Mouse (Mus musculus) embryonic fibroblast, embryonic 13.5 days (primary cell): ENCODE measurements around the gene Akap9. TPM values are rescaled to one million over a fixed set of nuclear protein-coding genes. Genes with fewer than 3 reads are reported as not detected.
"Not testable (repeated sequence)": the region's sequence is repeated elsewhere in the genome, so short reads cannot be mapped to it uniquely, and the experiment has no call there.

ENCODE experiments used
- H3K27ac ChIP-seq: 2 replicates; pipeline ENCODE4 v1.5.1; 2012; ENCODE audit warnings: low read length, control low read depth, inconsistent platforms; ENCODE audit not compliant: insufficient read depth
- H3K4me1 ChIP-seq: 2 replicates; pipeline ENCODE4 v1.6.1; 2011; ENCODE audit warnings: low read length; ENCODE audit not compliant: control insufficient read depth, insufficient read depth
- H3K4me3 ChIP-seq: 2 replicates; pipeline ENCODE4 v1.5.1; 2011; ENCODE audit warnings: mild to moderate bottlenecking, control low read depth, low read length; ENCODE audit not compliant: insufficient read depth
- CTCF ChIP-seq: IDR thresholded peaks from 2 replicates; pipeline ENCODE4 v1.5.1; 2011; ENCODE audit warnings: mild to moderate bottlenecking, control low read depth, low read length, moderate library complexity, borderline replicate concordance; ENCODE audit not compliant: insufficient read depth
- POLR2A ChIP-seq: IDR thresholded peaks from 2 replicates; pipeline ENCODE4 v1.6.1; 2011; ENCODE audit warnings: low read depth, mild to moderate bottlenecking, control low read depth, low read length, moderate library complexity
- polyA plus RNA-seq: library from polyadenylated mRNA; stranded (reverse); fragments of >200 nt; gene quantifications from 2 replicates; pipeline ENCODE4 v1.2.4, GENCODE M21; 2011; ENCODE audit warnings: low read depth; ENCODE audit not compliant: missing spikeins, insufficient read length

Gene Akap9
- polyA plus RNA-seq, 1 experiment: 31.1 TPM

DNA sequence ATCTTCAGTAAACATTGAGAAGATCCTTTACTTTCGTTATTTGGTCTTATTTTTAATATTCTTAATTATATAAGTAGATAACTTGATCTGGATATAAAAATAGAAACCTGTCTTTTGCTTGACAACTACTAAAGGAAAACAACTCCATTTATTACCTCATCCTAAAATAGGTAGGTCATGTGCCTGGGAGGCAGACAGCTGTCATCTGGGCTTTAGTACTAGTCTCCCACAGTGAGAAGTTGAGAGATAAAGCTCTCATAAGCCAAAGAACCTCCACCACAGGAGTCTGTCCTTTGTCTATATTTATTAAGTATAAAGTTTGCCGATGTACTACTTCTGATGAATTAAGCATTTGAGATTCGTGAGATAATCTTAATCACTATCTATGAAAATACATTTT, 78.8 kb downstream of the Akap9 start:
- no peak overlapping the region for H3K4me3 ChIP-seq
- TF ChIP-seq POLR2A (no peak), CTCF (no peak)
- H3K4me1 ChIP-seq: no peaks in the 10 kb centered on the region
- no peak overlapping the region for H3K27ac ChIP-seq

DNA sequence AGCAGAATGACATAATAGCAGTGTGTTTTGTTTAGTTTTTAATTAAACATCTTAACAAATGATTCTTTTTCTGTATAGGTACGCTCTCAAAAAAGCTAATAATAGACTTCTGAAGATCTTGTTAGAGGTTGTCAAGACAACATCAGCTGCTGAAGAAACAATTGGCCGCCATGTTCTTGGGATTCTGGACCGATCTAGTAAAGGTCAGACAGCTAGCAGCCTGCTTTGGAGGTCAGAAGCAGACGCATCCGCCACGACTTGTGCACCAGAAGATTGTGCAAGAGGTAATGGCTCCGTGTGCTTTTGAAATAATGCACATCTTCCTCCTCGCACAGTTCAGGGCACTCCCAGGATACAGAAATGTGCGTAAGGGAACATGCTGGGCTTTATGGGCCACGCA, 80.4 kb downstream of the Akap9 start:
- Histone ChIP-seq H3K27ac (no peak overlapping the region), H3K4me3 (no peak overlapping the region), H3K4me1 (no peaks in the 10 kb centered on the region)
- no peak for TF ChIP-seq CTCF
- no peak for TF ChIP-seq POLR2A

DNA sequence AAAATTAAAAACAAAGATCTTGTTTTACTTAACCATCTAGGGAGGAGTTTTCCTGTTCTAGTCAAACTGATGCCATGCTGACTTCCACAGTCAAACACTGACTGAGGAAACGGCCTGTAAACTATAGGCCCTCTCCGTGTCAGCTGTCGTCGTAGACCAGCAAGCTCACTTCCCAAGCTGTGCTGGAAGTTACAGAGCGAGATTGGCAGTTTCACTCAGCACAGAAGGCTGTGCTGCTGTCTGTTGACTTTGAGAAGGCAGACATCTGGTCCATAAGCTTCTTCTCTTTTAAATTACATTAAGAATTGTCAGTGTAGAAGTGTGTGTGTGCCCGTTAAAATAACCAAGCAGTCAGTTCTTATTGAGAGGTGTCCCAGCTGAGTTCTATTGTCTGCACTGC, 81.7 kb downstream of the Akap9 start:
- TF ChIP-seq CTCF (no peak), POLR2A (no peak)
- Histone ChIP-seq H3K4me1 (no peaks in the 10 kb centered on the region), H3K4me3 (no peak overlapping the region), H3K27ac (no peak overlapping the region)

DNA sequence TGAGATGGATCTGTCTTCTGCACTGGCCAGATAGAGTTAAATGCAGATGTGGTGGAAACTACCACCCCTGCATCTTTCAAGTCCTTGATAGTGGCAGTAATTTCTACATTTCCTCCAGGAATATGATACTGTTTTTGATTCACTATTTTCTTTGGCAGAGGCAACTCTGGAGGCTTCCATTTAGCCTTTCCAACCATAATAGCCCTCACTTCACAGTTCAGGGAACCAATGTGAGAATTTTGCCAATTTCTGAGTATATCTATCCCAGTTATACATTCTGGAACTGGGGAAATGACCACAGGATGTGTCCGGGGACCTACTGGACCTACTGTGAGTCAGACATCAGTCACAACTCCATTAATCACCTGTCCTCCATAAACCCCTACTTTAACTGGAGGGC, 89.8 kb downstream of the Akap9 start:
- not testable (repeated sequence) for H3K27ac ChIP-seq, H3K4me3 ChIP-seq, H3K4me1 ChIP-seq

DNA sequence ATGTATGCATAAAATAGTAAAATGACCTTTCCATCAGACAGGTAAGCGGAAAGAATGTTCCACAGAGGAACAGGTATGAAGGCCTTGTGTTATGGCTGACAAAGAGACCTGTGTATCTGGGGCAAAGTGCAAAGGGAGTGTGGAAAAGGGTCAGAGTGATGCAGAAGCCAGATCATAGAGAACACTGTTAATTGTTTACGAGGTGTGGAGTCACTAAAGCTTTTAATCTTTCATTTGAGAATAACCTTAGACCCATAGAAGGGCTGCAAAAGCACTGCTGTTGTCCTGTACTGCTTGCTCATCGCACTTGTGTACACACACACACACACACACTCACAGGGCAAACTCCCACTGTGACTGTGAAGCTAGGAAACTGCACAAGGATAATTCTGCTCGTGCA, 91.5 kb downstream of the Akap9 start:
- TF ChIP-seq POLR2A (no peak), CTCF (no peak)
- 0 out of 2 replicates have a peak, but pooled peaks cover 4% of the 10 kb centered on the region for H3K4me1 ChIP-seq
- H3K4me3 ChIP-seq: no peak overlapping the region
- no peak overlapping the region for H3K27ac ChIP-seq

DNA sequence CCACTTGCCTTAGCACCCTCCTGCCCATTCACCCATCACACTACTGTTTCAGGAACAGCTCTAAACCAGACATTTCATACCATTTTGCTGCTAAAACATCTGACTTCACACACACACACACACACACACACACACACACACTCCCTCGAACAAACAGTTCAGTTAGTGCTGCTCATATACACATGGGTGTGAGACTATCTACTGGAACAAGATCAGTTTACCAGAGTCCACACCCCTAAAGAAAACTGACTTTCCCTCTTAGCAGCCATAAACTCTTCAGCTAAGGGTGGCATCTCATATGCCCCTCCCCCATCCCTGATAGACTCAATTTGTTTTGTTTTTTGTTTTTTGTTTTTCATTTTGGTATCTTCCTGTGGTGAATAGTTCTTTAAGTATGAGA, 92.2 kb downstream of the Akap9 start:
- Histone ChIP-seq H3K27ac (no peak overlapping the region), H3K4me1 (0 out of 2 replicates have a peak, but pooled peaks cover 4% of the 10 kb centered on the region), H3K4me3 (no peak overlapping the region)
- TF ChIP-seq CTCF (no peak), POLR2A (no peak)

DNA sequence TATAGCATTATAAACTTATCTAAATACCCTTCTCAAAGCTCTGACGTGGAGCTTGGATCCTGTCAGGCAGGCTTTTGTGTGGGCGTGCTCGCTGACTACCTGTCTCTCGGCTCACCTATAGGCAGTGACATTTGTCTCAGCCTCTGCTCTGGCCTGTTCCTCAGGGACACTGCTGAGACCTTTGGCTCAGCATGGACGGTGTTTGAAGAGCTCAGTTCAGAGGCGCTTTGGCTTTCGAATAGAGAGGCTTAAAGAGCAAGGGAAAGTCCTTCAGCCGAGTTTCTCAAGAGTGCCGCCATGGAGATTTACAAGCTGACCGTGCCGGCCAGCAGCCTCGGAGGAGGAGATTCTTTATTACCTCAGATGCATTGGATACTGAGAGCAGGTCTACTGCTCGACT, 95.3 kb downstream of the Akap9 start:
- TF ChIP-seq POLR2A: no peak
- TF ChIP-seq CTCF: no peak
- Histone ChIP-seq H3K4me3 (no peak overlapping the region), H3K4me1 (peaks cover 3% of the 10 kb centered on the region; the same call in 1 of the 2 replicates), H3K27ac (no peak overlapping the region)

DNA sequence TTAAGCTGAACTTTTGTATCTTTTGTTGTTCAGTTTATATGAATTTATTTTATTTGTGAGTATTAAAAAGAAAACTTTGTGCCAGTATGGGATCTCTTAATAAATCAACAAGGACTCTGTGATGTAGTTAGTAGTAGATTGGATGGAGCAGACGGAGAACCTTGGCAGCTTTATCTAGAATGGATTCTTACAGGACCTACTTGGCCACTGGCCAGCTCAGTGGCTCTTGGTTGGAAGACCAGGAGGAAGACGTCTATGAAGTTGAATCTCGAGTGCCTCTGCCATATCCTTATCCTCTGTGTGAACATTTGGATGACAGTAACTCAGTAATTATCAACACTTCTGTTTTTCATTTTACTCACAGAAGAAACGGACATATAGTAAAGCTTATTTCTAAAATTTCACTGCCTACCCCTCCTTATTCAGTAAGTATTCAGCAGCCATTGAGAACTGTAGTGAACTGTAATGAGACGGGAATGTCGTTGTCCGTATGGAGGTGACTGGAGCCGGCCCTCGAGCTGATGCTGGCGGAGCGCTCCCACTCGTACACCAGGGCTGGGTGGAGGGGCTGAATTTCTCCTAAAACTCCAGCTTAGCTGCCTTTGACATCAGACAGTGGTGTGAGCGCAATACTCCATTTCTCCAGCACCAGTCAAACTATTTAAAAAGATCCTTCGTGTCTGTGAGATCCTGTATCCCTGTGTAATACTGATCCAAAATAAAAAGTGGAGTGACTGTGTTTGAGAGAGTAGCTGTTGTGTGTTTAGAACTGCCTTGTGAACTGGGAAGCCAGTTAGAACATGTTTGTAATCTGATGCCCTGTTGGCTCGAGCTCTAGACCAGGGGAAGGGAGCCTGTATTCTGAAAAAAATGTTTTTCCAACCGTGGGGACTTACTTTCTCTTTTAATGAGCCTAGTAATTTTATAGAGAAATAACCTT, 96.2 kb downstream of the Akap9 start:
- Histone ChIP-seq H3K4me1 (peaks cover 10% of the 10 kb centered on the region; the same call in 1 of the 2 replicates), H3K27ac (peak overlapping the region; percentile 51), H3K4me3 (no peak overlapping the region)
- TF ChIP-seq POLR2A (no peak), CTCF (no peak)

DNA sequence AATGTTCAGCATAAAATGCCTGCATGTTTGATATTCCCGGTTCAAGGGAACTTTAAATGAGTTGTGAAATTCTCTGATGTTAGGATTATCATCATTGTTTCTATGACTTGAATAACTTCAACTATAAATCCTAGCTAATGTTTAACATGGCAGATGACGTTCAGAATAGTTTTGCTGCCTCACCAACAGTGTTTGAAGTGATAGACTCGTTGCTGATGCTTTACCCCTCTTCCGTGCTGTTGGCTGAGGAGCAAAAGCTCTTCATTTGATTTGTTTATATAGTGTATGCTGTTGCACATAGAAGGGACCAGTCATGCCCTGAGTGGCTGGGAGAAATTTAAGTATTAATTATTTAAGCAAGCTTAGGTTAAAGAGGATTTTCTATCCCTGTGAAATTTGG, 96.9 kb downstream of the Akap9 start:
- Histone ChIP-seq H3K4me3 (no peak overlapping the region), H3K4me1 (peaks cover 10% of the 10 kb centered on the region; the same call in 1 of the 2 replicates), H3K27ac (peak overlapping the region; percentile 49; the same call in 1 of the 2 replicates)
- no peak for TF ChIP-seq POLR2A
- TF ChIP-seq CTCF: no peak

DNA sequence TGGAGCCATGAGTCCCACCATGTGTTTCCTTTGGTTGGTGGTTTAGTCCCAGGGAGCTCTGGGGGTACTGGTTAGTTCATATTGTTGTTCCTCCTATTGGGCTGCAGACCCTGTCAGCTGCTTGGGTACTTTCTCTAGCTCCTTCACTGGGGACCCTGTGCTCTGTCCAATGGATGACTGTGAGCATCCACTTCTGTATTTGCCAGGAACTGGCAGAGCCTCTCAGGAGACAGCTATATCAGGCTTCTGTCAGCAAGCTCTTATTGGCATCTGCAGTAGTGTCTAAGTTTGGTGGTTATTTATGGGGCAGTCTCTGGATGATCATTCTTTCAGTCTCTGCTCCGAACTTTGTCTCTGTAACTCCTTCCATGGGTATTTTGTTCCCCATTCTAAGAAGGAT, 98.5 kb downstream of the Akap9 start:
- H3K4me3 ChIP-seq, H3K27ac ChIP-seq, H3K4me1 ChIP-seq: not testable (repeated sequence)

DNA sequence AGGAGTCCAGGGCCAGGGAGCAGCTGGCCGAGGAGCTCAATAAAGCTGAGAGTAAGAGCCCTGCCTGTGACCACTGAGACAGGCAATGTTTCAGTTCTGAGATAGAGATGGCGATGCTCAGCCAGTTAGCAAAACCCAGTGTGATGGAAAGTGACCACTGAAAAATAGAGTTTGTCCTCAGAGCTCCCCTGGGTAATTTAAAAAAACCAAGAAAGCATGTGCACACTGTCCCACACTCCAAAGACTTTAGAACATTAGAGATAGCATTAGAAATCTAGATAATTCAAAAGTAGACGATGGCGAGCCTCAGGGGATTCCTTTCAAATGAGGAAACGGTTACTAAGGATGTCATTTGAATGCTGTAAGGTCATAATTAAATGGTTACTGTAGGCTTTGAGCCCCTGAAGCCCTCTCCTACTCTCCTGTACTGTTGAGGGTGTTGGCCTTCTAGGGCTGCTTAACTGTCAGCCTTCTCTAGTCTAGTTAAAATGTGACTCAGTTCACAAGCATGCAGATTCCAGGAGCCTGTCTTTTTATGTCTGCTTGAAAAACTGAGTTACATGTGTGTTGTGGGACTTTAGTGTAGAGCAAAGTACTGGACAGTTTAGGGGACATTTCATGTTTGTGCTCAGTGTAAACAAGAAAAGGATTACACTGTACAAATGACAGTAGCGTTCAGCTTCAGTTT, 100.8 kb downstream of the Akap9 start:
- Histone ChIP-seq H3K4me1 (peaks cover 8% of the 10 kb centered on the region; the same call in 1 of the 2 replicates), H3K4me3 (no peak overlapping the region), H3K27ac (no peak overlapping the region)
- TF ChIP-seq POLR2A (no peak), CTCF (no peak)
